Mouse (Mus musculus) forebrain, embryonic 16.5 days (tissue): ENCODE measurements around the gene Orai1. TPM values are rescaled to one million over a fixed set of nuclear protein-coding genes. Genes with fewer than 3 reads are reported as not detected.

Source experiments
- ATAC-seq: fragments of 200-750 bp; cut with Nextera tagmentation; 2 replicates; pipeline ENCODE4 v1.8.0; 2017; ENCODE audit warnings: mild to moderate bottlenecking, moderate library complexity
- H3K27ac ChIP-seq: fragments of 300-500 bp; sonication (generic); 2 replicates; pipeline ENCODE4 v1.5.1; 2014; ENCODE audit warnings: low read length, control low read depth
- H3K27me3 ChIP-seq: fragments of 300-500 bp; sonication (generic); replicated peaks from 2 replicates; pipeline ENCODE4 v1.6.1; 2014; ENCODE audit warnings: low read length; ENCODE audit not compliant: control insufficient read depth, insufficient read depth
- H3K36me3 ChIP-seq: fragments of 300-500 bp; sonication (generic); 2 replicates; pipeline ENCODE4 v1.6.1; 2014; ENCODE audit not compliant: control insufficient read depth, insufficient read depth
- H3K4me1 ChIP-seq: fragments of 300-500 bp; sonication (generic); replicated peaks from 2 replicates; pipeline ENCODE4 v1.6.1; 2014; ENCODE audit warnings: low read length; ENCODE audit not compliant: control insufficient read depth, insufficient read depth
- H3K4me2 ChIP-seq: fragments of 300-500 bp; sonication (generic); 2 replicates; pipeline ENCODE4 v1.6.1; 2014; ENCODE audit warnings: mild to moderate bottlenecking, low read length, control low read depth
- H3K4me3 ChIP-seq: fragments of 300-500 bp; sonication (generic); replicated peaks from 2 replicates; pipeline ENCODE4 v1.5.1; 2014; ENCODE audit warnings: mild to moderate bottlenecking, low read length, control low read depth
- H3K9ac ChIP-seq: fragments of 300-500 bp; sonication (generic); replicated peaks from 2 replicates; pipeline ENCODE4 v1.6.1; 2014; ENCODE audit warnings: low read depth, low read length, control low read depth
- H3K9me3 ChIP-seq: fragments of 300-500 bp; sonication (generic); 2 replicates; pipeline ENCODE4 v1.6.1; 2016; ENCODE audit warnings: low read length; ENCODE audit not compliant: control insufficient read depth
- WGBS: fragments of 180-500 bp; shearing (Covaris S2); extraction: QIAGEN DNeasy Blood & Tissue Kit; methylation state at CpG from one replicate; pipeline ENCODE4 v1.1.7; 2014; 5-methylcytosine and 5-hydroxymethylcytosine counted together
- polyA plus RNA-seq: library from polyadenylated mRNA; unstranded; fragments of >200 nt; fragmentation: Nextera tagmentation; extraction: Ambion mirVana; gene quantifications from 2 replicates; pipeline ENCODE4 v1.2.1, GENCODE M21; 2015

The Orai1 gene
- polyA plus RNA-seq, 1 experiment from 2014 or later: 13.0 TPM

DNA sequence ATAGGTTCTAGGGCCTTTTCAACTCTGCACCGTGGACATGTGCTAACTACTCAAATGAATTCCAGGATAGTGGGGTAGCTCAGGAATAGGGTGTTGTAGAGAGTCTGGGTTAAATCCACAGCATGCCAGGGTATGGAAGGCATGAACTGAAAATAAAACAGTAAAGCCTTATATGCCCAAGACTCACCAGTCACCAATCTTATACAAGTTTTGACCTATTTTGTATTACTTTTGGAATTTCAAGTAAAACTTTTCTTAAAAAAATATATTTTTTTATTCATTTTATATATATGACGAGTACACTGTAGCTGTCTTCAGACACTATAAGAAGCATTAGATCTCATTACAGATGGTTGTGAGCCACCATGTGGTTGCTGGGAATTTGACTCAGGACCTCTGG lies 21.1 kb upstream of the Orai1 start:
- Histone ChIP-seq H3K36me3 (no peaks in the 10 kb centered on the region), H3K27me3 (no peaks in the 10 kb centered on the region), H3K27ac (no peak overlapping the region), H3K4me3 (no peak overlapping the region), H3K4me2 (no peak overlapping the region), H3K9me3 (no peaks in the 10 kb centered on the region), H3K9ac (no peak overlapping the region), H3K4me1 (peaks cover 29% of the 10 kb centered on the region)
- no peak for ATAC-seq
- 62% methylated on average over 2 of the region's 2 CpGs for WGBS

- peak overlapping the region; percentile 12; the same call in 1 of the 2 replicates for H3K4me2 ChIP-seq
Measured at GRCm38 (mm10) chr5:122994303-122994846, 20.5 kb upstream of the Orai1 start.

DNA sequence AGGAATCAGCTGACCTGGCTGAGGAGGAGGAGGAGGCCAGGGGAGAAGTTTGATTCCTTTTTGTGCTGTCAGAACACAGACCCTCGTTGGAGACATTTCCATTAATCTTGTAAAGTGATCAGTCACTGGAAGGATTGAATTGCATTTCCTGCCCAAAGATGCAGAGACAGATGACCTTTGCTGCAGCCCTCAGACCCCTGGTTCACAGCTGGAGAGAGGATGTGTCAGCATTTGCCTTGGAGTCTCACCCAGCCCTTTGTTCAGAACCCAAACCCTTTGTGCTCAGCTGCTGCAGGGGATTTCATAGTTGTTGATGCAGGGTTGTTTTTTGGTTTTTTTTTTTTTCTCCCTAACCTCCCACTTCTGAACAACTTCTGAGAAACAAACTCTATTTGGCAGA lies 20.0 kb upstream of the Orai1 start:
- no peak for ATAC-seq
- no peaks in the 10 kb centered on the region for H3K9me3 ChIP-seq
- H3K4me2 ChIP-seq: no peak overlapping the region
- WGBS: 3% methylated on average over 1 of the region's 1 CpGs
- H3K36me3 ChIP-seq: no peaks in the 10 kb centered on the region
- no peaks in the 10 kb centered on the region for H3K27me3 ChIP-seq
- H3K4me3 ChIP-seq: no peak overlapping the region
- H3K27ac ChIP-seq: no peak overlapping the region
- H3K9ac ChIP-seq: no peak overlapping the region
- peaks cover 23% of the 10 kb centered on the region for H3K4me1 ChIP-seq

More at GRCm38 (mm10) chr5:122994303-122994846, 20.5 kb upstream of the Orai1 start:
- Histone ChIP-seq H3K27me3 (no peaks in the 10 kb centered on the region), H3K4me3 (no peak overlapping the region), H3K9me3 (no peaks in the 10 kb centered on the region), H3K4me1 (peaks cover 28% of the 10 kb centered on the region), H3K9ac (no peak overlapping the region), H3K36me3 (no peaks in the 10 kb centered on the region), H3K27ac (no peak overlapping the region)
- peak; percentile 78; the same call in 1 of the 2 replicates for ATAC-seq
- 9% methylated on average over 5 of the region's 5 CpGs for WGBS

DNA sequence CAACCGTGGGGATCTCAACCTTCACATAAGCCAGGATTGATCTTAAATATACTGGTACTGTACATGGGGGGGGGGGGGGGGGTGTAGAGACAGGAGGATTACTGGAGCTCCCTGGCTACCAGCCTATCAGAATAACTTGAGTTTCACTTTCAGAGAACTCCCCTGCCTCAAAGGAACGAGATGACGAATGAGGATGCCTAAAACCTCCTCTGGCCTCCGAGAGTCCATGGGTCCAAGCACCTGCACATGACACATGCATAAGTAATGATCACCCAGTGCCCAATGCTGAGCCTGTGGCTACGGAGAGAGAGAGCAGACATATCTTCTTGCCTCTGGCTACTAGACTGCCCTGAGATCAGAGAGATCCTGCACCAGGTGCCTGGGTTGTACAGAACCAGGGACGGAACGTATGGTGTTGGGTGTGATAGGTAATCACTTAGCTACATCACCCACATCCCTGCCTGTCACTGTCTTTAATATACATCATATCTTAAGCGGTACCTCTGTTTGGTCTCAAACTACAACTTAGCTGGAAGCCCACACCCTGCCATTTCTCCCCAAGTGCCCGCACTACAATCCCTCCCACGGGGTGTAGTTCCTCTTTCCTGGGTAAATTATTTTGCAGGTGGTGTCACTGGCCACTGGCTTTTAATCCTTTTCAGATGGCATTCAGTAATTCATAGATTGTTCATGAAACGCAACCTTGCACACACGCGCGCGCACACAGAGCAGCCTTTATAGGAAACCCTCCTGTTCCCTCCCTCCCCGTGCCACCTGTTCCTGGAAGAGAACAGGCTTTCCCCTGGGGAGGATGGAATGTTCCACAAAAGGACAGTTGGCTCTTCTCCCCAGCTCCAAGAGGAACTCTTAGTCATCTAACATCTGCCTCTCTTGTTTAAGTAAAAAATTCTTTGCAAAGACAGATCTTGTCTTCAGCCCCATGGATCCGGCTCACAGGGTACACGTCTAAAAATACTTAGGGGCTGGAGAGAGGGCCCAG lies 17.4 kb upstream of the Orai1 start:
- no peak overlapping the region for H3K9ac ChIP-seq
- H3K9me3 ChIP-seq: no peaks in the 10 kb centered on the region
- no peaks in the 10 kb centered on the region for H3K27me3 ChIP-seq
- H3K4me2 ChIP-seq: no peak overlapping the region
- H3K27ac ChIP-seq: no peak overlapping the region
- no peak for ATAC-seq
- WGBS: 88% methylated on average over 18 of the region's 18 CpGs
- no peaks in the 10 kb centered on the region for H3K36me3 ChIP-seq
- H3K4me3 ChIP-seq: no peak overlapping the region
- H3K4me1 ChIP-seq: peaks cover 4% of the 10 kb centered on the region

GRCm38 (mm10) chr5:123000901-123001300 lies 14.0 kb upstream of the Orai1 start:
- WGBS: 76% methylated on average over 1 of the region's 1 CpGs
- Histone ChIP-seq H3K4me2 (no peak overlapping the region), H3K27me3 (no peaks in the 10 kb centered on the region), H3K27ac (no peak overlapping the region), H3K9ac (no peak overlapping the region), H3K4me3 (no peak overlapping the region), H3K9me3 (no peaks in the 10 kb centered on the region), H3K36me3 (no peaks in the 10 kb centered on the region), H3K4me1 (peaks cover 13% of the 10 kb centered on the region)
- ATAC-seq: no peak

- peak; percentile 79 for ATAC-seq
- Histone ChIP-seq H3K27me3 (no peaks in the 10 kb centered on the region), H3K4me3 (no peak overlapping the region; the same call in 1 of the 2 replicates), H3K9ac (peak overlapping the region; percentile 12), H3K4me2 (peak overlapping the region; percentile 20), H3K36me3 (no peaks in the 10 kb centered on the region), H3K27ac (peak overlapping the region; percentile 88), H3K4me1 (peaks cover 38% of the 10 kb centered on the region), H3K9me3 (no peaks in the 10 kb centered on the region)
- 41% methylated on average over 19 of the region's 19 CpGs for WGBS
Measured at GRCm38 (mm10) chr5:123005716-123006592, 8.9 kb upstream of the Orai1 start.

GRCm38 (mm10) chr5:123008877-123009493 lies 5.9 kb upstream of the Orai1 start:
- WGBS: 50% methylated on average over 7 of the region's 7 CpGs
- Histone ChIP-seq H3K4me3 (no peak overlapping the region), H3K36me3 (no peaks in the 10 kb centered on the region), H3K4me1 (peaks cover 33% of the 10 kb centered on the region), H3K9me3 (no peaks in the 10 kb centered on the region), H3K27me3 (no peaks in the 10 kb centered on the region), H3K9ac (no peak overlapping the region), H3K4me2 (no peak overlapping the region), H3K27ac (peak overlapping the region; percentile 76)
- no peak for ATAC-seq

DNA sequence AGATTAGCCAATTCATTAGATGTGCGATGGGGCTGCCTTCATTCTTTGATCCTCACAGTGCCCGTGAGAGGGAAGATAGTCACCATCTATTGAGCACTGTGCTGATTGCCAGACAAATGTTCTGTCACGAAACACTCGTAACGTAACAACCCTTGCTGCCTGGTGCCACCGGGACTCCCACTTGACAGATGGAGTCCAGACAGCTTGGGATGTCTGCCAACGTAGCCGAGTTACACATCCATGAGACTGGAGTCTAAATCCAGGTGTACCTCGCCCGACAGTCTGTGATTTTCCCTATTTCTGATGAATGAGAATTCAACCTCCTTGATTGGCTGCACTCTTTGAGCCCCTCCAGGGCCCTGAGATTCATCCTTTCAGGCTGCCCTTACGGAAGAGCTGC lies 5.0 kb upstream of the Orai1 start:
- Histone ChIP-seq H3K9ac (no peak overlapping the region), H3K9me3 (no peaks in the 10 kb centered on the region), H3K27ac (peak overlapping the region; percentile 76), H3K4me3 (no peak overlapping the region), H3K27me3 (no peaks in the 10 kb centered on the region), H3K4me1 (peaks cover 38% of the 10 kb centered on the region), H3K4me2 (no peak overlapping the region), H3K36me3 (no peaks in the 10 kb centered on the region)
- no peak for ATAC-seq
- 37% methylated on average over 11 of the region's 11 CpGs for WGBS
